Mouse (Mus musculus): ENCODE data around the gene Hspb6. TPM values are rescaled to one million over a fixed set of nuclear protein-coding genes. Genes with fewer than 3 reads are reported as not detected.

Gene Hspb6
- total and polyA plus RNA-seq, 3 experiments: 0.79 to 6.0 (median 2.3) TPM

DNA sequence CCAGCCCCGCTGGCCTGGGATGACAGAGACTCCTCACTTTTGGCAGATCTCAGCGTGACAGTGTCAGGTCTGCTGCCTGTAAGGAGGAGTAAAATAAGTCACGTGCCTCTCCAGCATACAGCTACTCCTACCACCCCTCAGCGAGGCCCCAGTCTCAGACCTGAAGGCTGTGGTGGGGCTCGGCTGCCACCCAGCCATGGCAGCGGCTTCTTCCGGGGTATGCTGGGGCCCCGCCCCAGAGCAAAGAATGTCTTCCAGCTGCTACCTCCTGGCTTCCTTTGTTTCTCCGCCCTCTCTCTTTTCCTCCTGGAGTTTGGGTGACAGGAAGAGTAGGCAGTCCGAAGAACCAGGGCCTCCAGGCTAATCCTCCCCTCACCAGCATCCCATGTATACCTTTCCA lies 26.0 kb upstream of the Hspb6 start:
- H3K27me3 ChIP-seq (replicated peaks): no peaks in the 10 kb centered on the region
- dilution Hi-C loops (cut with MboI; ENCODE audit: extremely low pct_ligation_motif_present, extremely low pct_unique_long_range_greater_than_20kb, low sequenced_read_pairs) (no loop called here), in situ Hi-C loops (cut with MboI; ENCODE audit: low pct_ligation_motif_present, low pct_unique_long_range_greater_than_20kb, low sequenced_read_pairs) (no loop called here)
- peaks cover 31 to 83% of the 10 kb centered on the region in 2 experiments for H3K36me3 ChIP-seq (replicated peaks in 1 of 2; ENCODE audit: control insufficient read depth in 1 of 2, insufficient read depth in 1 of 2, low read length in 1 of 2)
- H3K9me3 ChIP-seq (replicated peaks; ENCODE audit: low read length): no peaks in the 10 kb centered on the region
- peaks cover 10 to 16% of the 10 kb centered on the region in 2 experiments for H3K4me1 ChIP-seq (ENCODE audit: control insufficient read depth in 1 of 2, insufficient read depth in 2 of 2)
- no peak overlapping the region for H3K27ac ChIP-seq (ENCODE audit: insufficient read depth, low read depth)
- DNase-seq (ENCODE audit: extremely low read depth): no peak
- H3K4me3 ChIP-seq (replicated peaks in 1 of 3; ENCODE audit: low read depth in 2 of 3, low read length in 2 of 3, poor library complexity in 1 of 3): no peak overlapping the region
- TF ChIP-seq UBTF (IDR thresholded peaks at IDR 0.05; ENCODE audit: low read depth, low read length) (no peak), E2F4 (IDR thresholded peaks at IDR 0.05; ENCODE audit: insufficient replicate concordance, low read depth, low read length) (no peak), CTCF (conservative IDR thresholded peaks at IDR 0.05 in 1 of 2, IDR thresholded peaks at IDR 0.05 in 1 of 2; ENCODE audit: low read depth in 2 of 2, low read length in 2 of 2) (no peak), HCFC1 (IDR thresholded peaks at IDR 0.05; ENCODE audit: low read depth, low read length) (no peak), JUN (IDR thresholded peaks at IDR 0.05; ENCODE audit: insufficient read depth, low read depth, low read length) (no peak), RAD21 (IDR thresholded peaks at IDR 0.05; ENCODE audit: low read depth, low read length) (no peak), MAX (IDR thresholded peaks at IDR 0.05; ENCODE audit: low read length) (no peak), NELFE (IDR thresholded peaks at IDR 0.05; ENCODE audit: low read depth, low read length) (no peak), GABPA (IDR thresholded peaks at IDR 0.05; ENCODE audit: insufficient replicate concordance, low read depth, low read length) (no peak), POLR2A (IDR thresholded peaks at IDR 0.05; ENCODE audit: low read depth, low read length) (no peak), POLR2AphosphoS2 (IDR thresholded peaks at IDR 0.05; ENCODE audit: low read depth, low read length) (no peak), JUND (conservative IDR thresholded peaks at IDR 0.05; ENCODE audit: low read depth, low read length) (no peak), MEF2A (IDR thresholded peaks at IDR 0.05; ENCODE audit: borderline replicate concordance, low read depth, low read length) (no peak), ZMIZ1 (IDR thresholded peaks at IDR 0.05; ENCODE audit: low read depth, low read length) (no peak), TCF12 (IDR thresholded peaks at IDR 0.05; ENCODE audit: low read depth, low read length) (no peak), SMC3 (IDR thresholded peaks at IDR 0.05; ENCODE audit: low read depth, low read length) (no peak), KAT2A (IDR thresholded peaks at IDR 0.05; ENCODE audit: insufficient replicate concordance, low read length) (no peak), RCOR1 (conservative IDR thresholded peaks at IDR 0.05; ENCODE audit: low read depth, low read length) (no peak), ZNF384 (IDR thresholded peaks at IDR 0.05; ENCODE audit: low read depth, low read length) (no peak), MAFK (IDR thresholded peaks at IDR 0.05; ENCODE audit: insufficient replicate concordance, low read length) (no peak)
- no peaks in the 10 kb centered on the region for H3K79me2 ChIP-seq (replicated peaks; ENCODE audit: control insufficient read depth, extremely low read depth, insufficient read depth, poor library complexity, severe bottlenecking)
- no peak overlapping the region for H3K9ac ChIP-seq (ENCODE audit: insufficient read depth, low read depth)
- no peak overlapping the region for H3K4me2 ChIP-seq (ENCODE audit: insufficient read depth, low read depth, poor library complexity, severe bottlenecking)

DNA sequence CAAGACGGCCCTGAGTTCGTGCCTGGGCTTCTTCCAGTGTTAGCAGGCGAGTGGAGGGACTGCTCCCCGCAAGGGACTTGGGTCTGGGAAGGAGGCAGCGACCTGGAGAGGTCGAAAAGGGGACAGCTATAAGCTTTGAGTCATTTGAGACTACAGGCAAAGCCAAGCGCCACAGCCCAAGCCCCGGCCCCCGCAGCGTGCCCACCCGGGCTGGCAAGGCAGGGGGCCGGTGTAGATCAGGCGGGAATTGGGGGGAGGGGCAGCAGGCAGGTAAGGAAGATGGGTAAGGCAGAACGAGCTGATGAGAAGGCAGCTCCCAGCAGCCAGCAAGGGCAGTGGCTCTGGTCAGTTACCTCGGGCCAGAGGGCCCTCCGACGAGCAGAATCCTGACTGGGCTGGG lies 25.6 kb upstream of the Hspb6 start:
- H3K27me3 ChIP-seq (replicated peaks): no peaks in the 10 kb centered on the region
- in situ Hi-C loops (cut with MboI; ENCODE audit: low pct_ligation_motif_present, low pct_unique_long_range_greater_than_20kb, low sequenced_read_pairs): no loop called here
- DNase-seq (ENCODE audit: extremely low read depth): no peak
- dilution Hi-C loops (cut with MboI; ENCODE audit: extremely low pct_ligation_motif_present, extremely low pct_unique_long_range_greater_than_20kb, low sequenced_read_pairs): no loop called here
- H3K79me2 ChIP-seq (replicated peaks; ENCODE audit: control insufficient read depth, extremely low read depth, insufficient read depth, poor library complexity, severe bottlenecking): no peaks in the 10 kb centered on the region
- H3K4me3 ChIP-seq (replicated peaks in 1 of 3; ENCODE audit: low read depth in 2 of 3, low read length in 2 of 3, poor library complexity in 1 of 3): no peak overlapping the region
- TF ChIP-seq RAD21 (IDR thresholded peaks at IDR 0.05; ENCODE audit: low read depth, low read length) (no peak), NRF1 (IDR thresholded peaks at IDR 0.05; ENCODE audit: low read depth, low read length) (no peak), CTCF (conservative IDR thresholded peaks at IDR 0.05 in 1 of 2, IDR thresholded peaks at IDR 0.05 in 1 of 2; ENCODE audit: low read depth in 2 of 2, low read length in 2 of 2) (no peak), E2F4 (IDR thresholded peaks at IDR 0.05; ENCODE audit: insufficient replicate concordance, low read depth, low read length) (no peak), ZNF384 (IDR thresholded peaks at IDR 0.05; ENCODE audit: low read depth, low read length) (no peak)
- H3K4me2 ChIP-seq (ENCODE audit: insufficient read depth, low read depth, poor library complexity, severe bottlenecking): no peak overlapping the region
- H3K4me1 ChIP-seq (ENCODE audit: control insufficient read depth in 1 of 2, insufficient read depth in 2 of 2): peaks cover 10 to 16% of the 10 kb centered on the region in 2 experiments
- H3K27ac ChIP-seq (ENCODE audit: insufficient read depth, low read depth): no peak overlapping the region
- H3K9me3 ChIP-seq (replicated peaks; ENCODE audit: low read length): no peaks in the 10 kb centered on the region
- H3K9ac ChIP-seq (ENCODE audit: insufficient read depth, low read depth): no peak overlapping the region
- peaks cover 31 to 86% of the 10 kb centered on the region in 2 experiments for H3K36me3 ChIP-seq (replicated peaks in 1 of 2; ENCODE audit: control insufficient read depth in 1 of 2, insufficient read depth in 1 of 2, low read length in 1 of 2)

All from CH12.LX (cell line).